Mouse (Mus musculus) liver, embryonic 14.5 days (tissue): ENCODE data around the gene Tox4. TPM values are rescaled to one million over a fixed set of nuclear protein-coding genes. Genes with fewer than 3 reads are reported as not detected.

ENCODE experiments used
- ATAC-seq: fragments of 200-750 bp; cut with Nextera tagmentation; 2 replicates; pipeline ENCODE4 v1.8.0; 2017; ENCODE audit warnings: moderate number of reproducible peaks, mild to moderate bottlenecking, moderate library complexity; ENCODE audit not compliant: insufficient read depth
- DNase-seq, 3 experiments: peaks; one replicate each; pipeline ENCODE4 v3.0.0-alpha.2; 2012 to 2013; ENCODE audit warnings: low read depth in 3 of 3, low spot score in 3 of 3
- H3K27ac ChIP-seq: fragments of 300-500 bp; sonication (generic); 2 replicates; pipeline ENCODE4 v1.5.1; 2014; ENCODE audit warnings: moderate library complexity, mild to moderate bottlenecking, control low read depth, inconsistent platforms
- H3K27me3 ChIP-seq: fragments of 300-500 bp; sonication (generic); 2 replicates; pipeline ENCODE4 v1.6.1; 2014; ENCODE audit warnings: mild to moderate bottlenecking, low read length, moderate library complexity; ENCODE audit not compliant: control insufficient read depth, insufficient read depth
- H3K36me3 ChIP-seq: fragments of 300-500 bp; sonication (generic); replicated peaks from 2 replicates; pipeline ENCODE4 v1.6.1; 2014; ENCODE audit warnings: low read depth; ENCODE audit not compliant: control insufficient read depth, insufficient read depth
- H3K4me1 ChIP-seq, 2 experiments: fragments of 200-500 bp in 1 of 2; fragments of 300-500 bp in 1 of 2; sonication (generic) in 1 of 2; replicated peaks; 2 replicates each; pipeline ENCODE4 v1.6.1; 2012 to 2014; ENCODE audit warnings: antibody characterized with exemption in 1 of 2, inconsistent platforms in 1 of 2, low read length in 1 of 2; ENCODE audit not compliant: control insufficient read depth in 2 of 2, insufficient read depth in 2 of 2
- H3K4me2 ChIP-seq: fragments of 300-500 bp; sonication (generic); 2 replicates; pipeline ENCODE4 v1.6.1; 2014; ENCODE audit warnings: low read depth, mild to moderate bottlenecking, control low read depth, moderate library complexity
- H3K4me3 ChIP-seq, 2 experiments: fragments of 200-500 bp in 1 of 2; fragments of 300-500 bp in 1 of 2; sonication (generic) in 1 of 2; 2 replicates each; pipeline ENCODE4 v1.5.1; 2012 to 2014; ENCODE audit warnings: low read depth in 2 of 2, low read length in 2 of 2, mild to moderate bottlenecking in 2 of 2, control low read depth in 1 of 2, inconsistent platforms in 1 of 2, moderate library complexity in 1 of 2; ENCODE audit not compliant: insufficient read depth in 1 of 2
- H3K9ac ChIP-seq: fragments of 300-500 bp; sonication (generic); replicated peaks from 2 replicates; pipeline ENCODE4 v1.6.1; 2014; ENCODE audit warnings: mild to moderate bottlenecking, control low read depth, moderate library complexity
- H3K9me3 ChIP-seq: fragments of 300-500 bp; sonication (generic); 2 replicates; pipeline ENCODE4 v1.6.1; 2016; ENCODE audit warnings: low read length, mixed read lengths; ENCODE audit not compliant: control insufficient read depth
- CTCF ChIP-seq: IDR thresholded peaks from 2 replicates; pipeline ENCODE4 v1.5.1; 2016; ENCODE audit warnings: antibody characterized with exemption, low read depth, control low read depth
- EP300 ChIP-seq: IDR thresholded peaks from 2 replicates; pipeline ENCODE4 v1.6.1; 2016; ENCODE audit warnings: antibody characterized with exemption, low read depth
- WGBS: fragments of 180-500 bp; shearing (Covaris S2); extraction: QIAGEN DNeasy Blood & Tissue Kit; methylation state at CpG from one replicate; pipeline ENCODE4 v1.1.7; 2014; ENCODE audit not compliant: insufficient replicate concordance; 5-methylcytosine and 5-hydroxymethylcytosine counted together
- polyA plus RNA-seq, 2 experiments: library from polyadenylated mRNA; depleted of rRNA in 1 of 2; stranded (reverse) in 1 of 2; unstranded in 1 of 2; fragments of >200 nt; fragmentation: Nextera tagmentation in 1 of 2; extraction: Ambion mirVana in 1 of 2; gene quantifications; 2 replicates each; pipeline versions ENCODE4 v1.2.1 to v1.2.3; 2012 to 2014

Gene Tox4
- polyA plus RNA-seq, 2 experiments, result 10.1 to 17.2 TPM

GRCm38 (mm10) chr14:52314808-52315150 is 35.8 kb downstream of the Tox4 start:
- Histone ChIP-seq H3K27ac (no peak overlapping the region), H3K4me1 (peaks cover 0 to 5% of the 10 kb centered on the region in 2 experiments; a peak in 1 of 4 replicates), H3K9ac (no peak overlapping the region), H3K36me3 (no peaks in the 10 kb centered on the region), H3K9me3 (no peaks in the 10 kb centered on the region), H3K27me3 (peaks cover 33% of the 10 kb centered on the region), H3K4me3 (no peak overlapping the region), H3K4me2 (peak overlapping the region; percentile 72; the same call in 1 of the 2 replicates)
- TF ChIP-seq EP300 (no peak), CTCF (no peak)
- 40% methylated on average over 8 of the region's 8 CpGs for WGBS
- ATAC-seq (no peak), DNase-seq (no peak)

GRCm38 (mm10) chr14:52315283-52315780 is 36.4 kb downstream of the Tox4 start:
- peaks cover 0 to 5% of the 10 kb centered on the region in 2 experiments; a peak in 1 of 4 replicates for H3K4me1 ChIP-seq
- H3K27me3 ChIP-seq, result peaks cover 33% of the 10 kb centered on the region
- WGBS, result 13% methylated on average over 17 of the region's 17 CpGs
- ATAC-seq (no peak), DNase-seq (no peak)
- H3K36me3 ChIP-seq, result no peaks in the 10 kb centered on the region
- H3K9ac ChIP-seq, result no peak overlapping the region
- TF ChIP-seq EP300 (no peak), CTCF (no peak)
- H3K9me3 ChIP-seq, result no peaks in the 10 kb centered on the region
- peak overlapping the region; percentile 60 for H3K4me3 ChIP-seq
- H3K27ac ChIP-seq, result no peak overlapping the region
- peak overlapping the region; percentile 72 for H3K4me2 ChIP-seq

GRCm38 (mm10) chr14:52315792-52316440 is 37.0 kb downstream of the Tox4 start:
- Histone ChIP-seq H3K4me3 (peak overlapping the region; percentile 60), H3K9ac (peak overlapping the region; percentile 41; the same call in 1 of the 2 replicates), H3K27ac (no peak overlapping the region), H3K9me3 (no peaks in the 10 kb centered on the region), H3K4me1 (peaks cover 0 to 5% of the 10 kb centered on the region in 2 experiments; a peak in 1 of 4 replicates), H3K36me3 (no peaks in the 10 kb centered on the region), H3K4me2 (peak overlapping the region; percentile 72), H3K27me3 (peaks cover 33% of the 10 kb centered on the region)
- ATAC-seq (peak; percentile 68), DNase-seq (no peak)
- TF ChIP-seq EP300 (no peak), CTCF (no peak)
- under 1% methylated on average over 37 of the region's 41 CpGs for whole genome bisulfite sequencing

- no peak for TF ChIP-seq CTCF
- no peak for DNase-seq
- Histone ChIP-seq H3K27ac (no peak overlapping the region), H3K9me3 (no peaks in the 10 kb centered on the region), H3K4me3 (peak overlapping the region; percentile 60; a peak in 3 of 4 replicates), H3K36me3 (no peaks in the 10 kb centered on the region), H3K4me2 (peak overlapping the region; percentile 72), H3K4me1 (peaks cover 0 to 5% of the 10 kb centered on the region in 2 experiments; a peak in 1 of 4 replicates), H3K27me3 (peaks cover 33% of the 10 kb centered on the region), H3K9ac (no peak overlapping the region)
- 18% methylated on average over 16 of the region's 16 CpGs for WGBS
- peak; percentile 27; the same call in 1 of the 2 replicates for ATAC-seq
Measured at GRCm38 (mm10) chr14:52316441-52317225, 37.7 kb downstream of the Tox4 start.

- 60% methylated on average over 6 of the region's 6 CpGs for WGBS
Measured at GRCm38 (mm10) chr14:52319361-52319760, 40.4 kb downstream of the Tox4 start.

More at GRCm38 (mm10) chr14:52319361-52319760, 40.4 kb downstream of the Tox4 start:
- TF ChIP-seq EP300, result no peak
- TF ChIP-seq CTCF, result no peak
- H3K9me3 ChIP-seq, result no peaks in the 10 kb centered on the region
- H3K36me3 ChIP-seq, result no peaks in the 10 kb centered on the region
- H3K4me3 ChIP-seq, result no peak overlapping the region
- no peak overlapping the region for H3K4me2 ChIP-seq
- DNase-seq (no peak), ATAC-seq (no peak)
- H3K27me3 ChIP-seq, result peaks cover 30% of the 10 kb centered on the region
- H3K9ac ChIP-seq, result no peak overlapping the region
- no peak overlapping the region for H3K27ac ChIP-seq
- H3K4me1 ChIP-seq, result peaks cover 0 to 5% of the 10 kb centered on the region in 2 experiments; a peak in 1 of 4 replicates
